In genomic region chr15:77750461-77750860, GRCm38 (mm10) we compare ENCODE assay signal across 9 mouse cellular contexts. TPM values are rescaled to one million over a fixed set of nuclear protein-coding genes. Genes with fewer than 3 reads are reported as not detected.
DNase-seq lines count a peak whose midpoint lies in the region; ATAC-seq and TF ChIP-seq lines count a peak whose summit lies in the region.
"Had no signal": no experiment of that assay in that cellular context is flagged by ENCODE, and none has a peak within 500 bp of the region (broad histone marks: within the 10 kb centered on the region; RNA-seq: fewer than 3 reads in every experiment).

No protein-coding gene starts in this region.

- no peaks in the 10 kb centered on the region for H3K27me3 ChIP-seq in heart, adult 2 months (ENCODE audit: control insufficient read depth, insufficient read depth, low read length)
- H3K27me3 ChIP-seq in heart, embryonic 11.5 days (ENCODE audit: control insufficient read depth, insufficient read depth, low read length): no peaks in the 10 kb centered on the region; the same call in 1 of the 2 replicates
- H3K27me3 ChIP-seq in MEL (ENCODE audit: control insufficient read depth in 1 of 2, insufficient read depth in 2 of 2, low read length in 2 of 2): no peaks in the 10 kb centered on the region
- H3K27me3 ChIP-seq in myocyte (ENCODE audit: control insufficient read depth, insufficient read depth, insufficient read length): no peaks in the 10 kb centered on the region

- H3K9ac ChIP-seq in heart, adult 2 months (ENCODE audit: low read depth, low read length): no peak overlapping the region
- H3K9ac ChIP-seq in heart, embryonic 11.5 days (ENCODE audit: low read depth, low read length): no peak overlapping the region
- H3K9ac ChIP-seq in MEL (ENCODE audit: control insufficient read depth, low read depth, low read length, poor library complexity, severe bottlenecking): no peak overlapping the region

- no peak overlapping the region for H3ac ChIP-seq in myocyte (ENCODE audit: control insufficient read depth, insufficient read length)

- intact Hi-C loops in heart, adult 2 months (cut with DNase I): no loop called here

- H3K4me1 ChIP-seq in heart, adult 2 months (ENCODE audit: control insufficient read depth, insufficient read depth, low read length): no peaks in the 10 kb centered on the region
- H3K4me1 ChIP-seq in heart, embryonic 11.5 days (ENCODE audit: control insufficient read depth, insufficient read depth, low read length): no peaks in the 10 kb centered on the region
- 0 out of 4 replicates have a peak, but pooled peaks cover 0 to 2% of the 10 kb centered on the region in 2 experiments for H3K4me1 ChIP-seq in MEL (ENCODE audit: control insufficient read depth in 1 of 2, insufficient read depth in 2 of 2, low read length in 2 of 2)

- no peak overlapping the region for H3K4me2 ChIP-seq in heart, embryonic 11.5 days
- H3K4me2 ChIP-seq in myocyte (ENCODE audit: low read depth): no peak overlapping the region

- TF ChIP-seq EP300 in heart, adult 2 months (IDR thresholded peaks at IDR 0.05; ENCODE audit: insufficient read depth, low read depth, low read length): no peak
- no peak for TF ChIP-seq EP300 in MEL (IDR thresholded peaks at IDR 0.05; ENCODE audit: low read depth in 1 of 2, low read length in 2 of 2)

- 28% methylated on average over 1 of the region's 1 CpGs for WGBS in heart, adult 2 months
- WGBS in heart, embryonic 11.5 days (ENCODE audit: insufficient replicate concordance): 22% methylated on average over 1 of the region's 1 CpGs

- no peaks in the 10 kb centered on the region for H3K9me3 ChIP-seq in heart, embryonic 11.5 days (replicated peaks; ENCODE audit: control insufficient read depth, low read length)
- no peaks in the 10 kb centered on the region for H3K9me3 ChIP-seq in MEL (replicated peaks; ENCODE audit: insufficient read depth, low read length)

- no peaks in the 10 kb centered on the region for H3K79me2 ChIP-seq in heart, adult 2 months (replicated peaks; ENCODE audit: control insufficient read depth, insufficient read depth, low read length)
- no peaks in the 10 kb centered on the region for H3K79me2 ChIP-seq in MEL (ENCODE audit: control insufficient read depth, insufficient read depth, low read length, poor library complexity)
- H3K79me2 ChIP-seq in myocyte (ENCODE audit: control insufficient read depth, insufficient read depth): no peaks in the 10 kb centered on the region

- no peak overlapping the region for H3K4me3 ChIP-seq in heart, adult 2 months
- no peak overlapping the region for H3K4me3 ChIP-seq in heart, embryonic 11.5 days (ENCODE audit: low read depth, low read length)
- H3K4me3 ChIP-seq in MEL (ENCODE audit: control insufficient read depth in 1 of 2, insufficient read depth in 1 of 2, low read depth in 2 of 2, low read length in 2 of 2) (no peak overlapping the region), myocyte (no peak overlapping the region)

- DNase-seq in heart, adult 2 months: no peak
- DNase-seq in A20 (ENCODE audit: low read depth, low spot score): peak; percentile 49
- DNase-seq in MEL (ENCODE audit: low read depth, low spot score): peak; percentile 73
- no peak for DNase-seq in left cerebral cortex, adult 18-20 months (ENCODE audit: low spot score in 2 of 2)
- DNase-seq in testis, postnatal 14 days (ENCODE audit: low spot score): no peak

- no peak for ATAC-seq in heart, embryonic 11.5 days (replicated peaks; ENCODE audit: insufficient number of reproducible peaks, low FRiP score, low TSS enrichment)
- ATAC-seq in erythroid progenitor cell, adult 5-6 weeks (replicated peaks; ENCODE audit: low FRiP score, poor library complexity, severe bottlenecking): 0 out of 2 replicates have a peak, but pooled peaks have one; percentile 36

- H3K27ac ChIP-seq in heart, adult 2 months: no peak overlapping the region
- no peak overlapping the region for H3K27ac ChIP-seq in heart, embryonic 11.5 days (ENCODE audit: low read depth, low read length)
- no peak overlapping the region for H3K27ac ChIP-seq in MEL (ENCODE audit: control insufficient read depth, low read depth, low read length)

- TF ChIP-seq POLR2A in heart, adult 2 months (IDR thresholded peaks at IDR 0.05; ENCODE audit: insufficient read depth, low read depth, low read length): no peak
- TF ChIP-seq POLR2A in MEL (IDR thresholded peaks at IDR 0.05; ENCODE audit: control insufficient read depth in 1 of 2, insufficient read depth in 1 of 2, low read depth in 1 of 2, low read length in 2 of 2, poor library complexity in 1 of 2): no peak
- no peak for TF ChIP-seq POLR2A in myocyte (IDR thresholded peaks at IDR 0.05; ENCODE audit: insufficient read length, low read depth)

- peak; percentile 74 for TF ChIP-seq RAD21 in MEL (IDR thresholded peaks at IDR 0.05; ENCODE audit: low read depth, low read length)

- H3K36me3 ChIP-seq in heart, adult 2 months (ENCODE audit: control insufficient read depth, insufficient read depth, low read length): no peaks in the 10 kb centered on the region
- no peaks in the 10 kb centered on the region for H3K36me3 ChIP-seq in heart, embryonic 11.5 days (ENCODE audit: control insufficient read depth, insufficient read depth, low read length)
- H3K36me3 ChIP-seq in MEL (ENCODE audit: control insufficient read depth in 1 of 2, insufficient read depth in 2 of 2, low read length in 2 of 2): no peaks in the 10 kb centered on the region
- H3K36me3 ChIP-seq in myocyte (ENCODE audit: control insufficient read depth, insufficient read depth): no peaks in the 10 kb centered on the region

- TF ChIP-seq CTCF in heart, adult 2 months (IDR thresholded peaks at IDR 0.05): peak; percentile 78
- TF ChIP-seq CTCF in MEL (IDR thresholded peaks at IDR 0.05 in 2 of 3, conservative IDR thresholded peaks at IDR 0.05 in 1 of 3; ENCODE audit: control insufficient read depth in 1 of 3, insufficient read depth in 1 of 3, low read depth in 2 of 3, low read length in 3 of 3, poor library complexity in 1 of 3, severe bottlenecking in 1 of 3): peak; percentile 65 to 85 (median 77)

TF ChIP-seq in MEL, 35 proteins besides CTCF, POLR2A, EP300 and RAD21 (continues in another document):
- TF ChIP-seq MYB (IDR thresholded peaks at IDR 0.05; ENCODE audit: low read depth, low read length) (no peak), MYC (IDR thresholded peaks at IDR 0.05; ENCODE audit: low read depth, low read length) (peak; percentile 56; the same call in 1 of the 2 replicates), SIN3A (IDR thresholded peaks at IDR 0.05; ENCODE audit: low read length) (no peak), MAX (IDR thresholded peaks at IDR 0.05; ENCODE audit: low read length) (0 out of 2 replicates have a peak, but pooled peaks have one; percentile 44), HCFC1 (IDR thresholded peaks at IDR 0.05; ENCODE audit: low read depth, low read length) (no peak), USF2 (IDR thresholded peaks at IDR 0.05; ENCODE audit: borderline replicate concordance in 1 of 2, insufficient read depth in 1 of 2, low read depth in 1 of 2, low read length in 2 of 2) (no peak), TBP (IDR thresholded peaks at IDR 0.05; ENCODE audit: low read depth, low read length) (no peak)

TF ChIP-seq in myocyte, 11 proteins besides CTCF, POLR2A, EP300 and RAD21:
- TF ChIP-seq USF1 (IDR thresholded peaks at IDR 0.05; ENCODE audit: low read depth): peak; percentile 11
- no peak for TF ChIP-seq TCF3 (IDR thresholded peaks at IDR 0.05; ENCODE audit: insufficient read length, low read depth)

RNA-seq across cellular contexts. Expression of gene Apol8, which starts 6.3 kb away (rescaled TPM):
- total RNA-seq in heart, adult 2 months (2021): under 1 TPM in 1 of 2 experiments, not detected in 1; 0.55 TPM
- 0.06 TPM in 1 of 2 replicates, not detected in the other for polyA plus RNA-seq in heart, adult 2 months (2012; rRNA removed)
- 0.67 and 0.89 TPM in 2 replicates for polyA plus RNA-seq in heart, embryonic 11.5 days (2014; fragmentation: Nextera tagmentation; extraction: Ambion mirVana)
- total RNA-seq in MEL (2012; rRNA removed): 0.39 and 1.4 TPM in 2 replicates
- polyA plus RNA-seq in MEL (2012; ENCODE audit: insufficient read depth in 1 of 2, insufficient read length in 2 of 2, low read depth in 1 of 2, low replicate concordance in 2 of 2, missing spikeins in 1 of 2): under 1 TPM in 1 of 2 experiments, not detected in 1; 0.74 TPM
- total RNA-seq in erythroid progenitor cell, adult 5-6 weeks (2015; ENCODE audit: low replicate concordance): 160 and 228 TPM in 2 replicates
- total RNA-seq in erythroid progenitor cell, adult 5-6 weeks (2017; ENCODE audit: low replicate concordance): 210 and 246 TPM in 2 replicates
- 0.38 TPM for polyA plus RNA-seq in myocyte (2012; fragmentation: generic; extraction: Trizol)
- 1 to 10 TPM; 7.9 to 9.2 TPM for total RNA-seq in left cerebral cortex, adult 18-20 months (2021)

RNA-seq across cellular contexts. Expression of gene Apol9b, which starts 21.6 kb away (rescaled TPM):
- not detected for total RNA-seq in heart, adult 2 months (2021)
- 0.53 and 1.7 TPM in 2 replicates for polyA plus RNA-seq in heart, adult 2 months (2012; rRNA removed)
- polyA plus RNA-seq in heart, embryonic 11.5 days (2014; fragmentation: Nextera tagmentation; extraction: Ambion mirVana): 0.11 and 0.52 TPM in 2 replicates
- not detected in 2 replicates for total RNA-seq in MEL (2012; rRNA removed)
- polyA plus RNA-seq in MEL (2012; ENCODE audit: insufficient read depth in 1 of 2, insufficient read length in 2 of 2, low read depth in 1 of 2, low replicate concordance in 2 of 2, missing spikeins in 1 of 2) (not detected), myocyte (2012; fragmentation: generic; extraction: Trizol) (63.1 TPM)
- total RNA-seq in erythroid progenitor cell, adult 5-6 weeks (2015; ENCODE audit: low replicate concordance): 1.1 TPM in 1 of 2 replicates, not detected in the other
- total RNA-seq in erythroid progenitor cell, adult 5-6 weeks (2017; ENCODE audit: low replicate concordance): not detected in 2 replicates
- total RNA-seq in left cerebral cortex, adult 18-20 months (2021): not detected

RNA-seq across cellular contexts. Expression of gene Apol7e, which starts 51.8 kb away (rescaled TPM):
- under 1 TPM in 1 of 2 experiments, not detected in 1; 0.48 TPM for total RNA-seq in heart, adult 2 months (2021)
- 0.23 and 0.43 TPM in 2 replicates for polyA plus RNA-seq in heart, adult 2 months (2012; rRNA removed)
- polyA plus RNA-seq in heart, embryonic 11.5 days (2014; fragmentation: Nextera tagmentation; extraction: Ambion mirVana): 0.13 TPM in 1 of 2 replicates, not detected in the other
- total RNA-seq in MEL (2012; rRNA removed): not detected in 2 replicates
- not detected for polyA plus RNA-seq in MEL (2012; ENCODE audit: insufficient read depth in 1 of 2, insufficient read length in 2 of 2, low read depth in 1 of 2, low replicate concordance in 2 of 2, missing spikeins in 1 of 2)
- 0.84 TPM in 1 of 2 replicates, not detected in the other for total RNA-seq in erythroid progenitor cell, adult 5-6 weeks (2015; ENCODE audit: low replicate concordance)
- not detected in 2 replicates for total RNA-seq in erythroid progenitor cell, adult 5-6 weeks (2017; ENCODE audit: low replicate concordance)
- not detected for polyA plus RNA-seq in myocyte (2012; fragmentation: generic; extraction: Trizol)
- not detected for total RNA-seq in left cerebral cortex, adult 18-20 months (2021)
- polyA plus RNA-seq: lung, embryonic 16.5 days had no signal

Comparison
In these comparisons a context has a peak if more than half of its experiments do, and no peak if none do; other contexts are left out.
1. DNase-seq: peak in A20 (single experiment) and MEL (single experiment); none in heart, adult 2 months (0 of 2), left cerebral cortex, adult 18-20 months (0 of 2) and testis, postnatal 14 days (single experiment).
2. RNA of gene Apol8, which starts 6.3 kb away (total RNA-seq): 160 to 246 TPM in erythroid progenitor cell, adult 5-6 weeks; 7.9 to 9.2 TPM in left cerebral cortex, adult 18-20 months, 0.39 to 1.4 TPM in MEL and 0.55 TPM in heart, adult 2 months; every median in the first group is over 10 times any median in the second.